Mouse (Mus musculus): ENCODE data around the gene Dlgap4. TPM values are rescaled to one million over a fixed set of nuclear protein-coding genes. Genes with fewer than 3 reads are reported as not detected.
A peak's percentile ranks its signal among the peaks of the same experiment; 100 is the strongest.

The Dlgap4 gene
- total RNA-seq, 2 experiments from 2014 or later: 35.5 to 38.2 TPM

DNA sequence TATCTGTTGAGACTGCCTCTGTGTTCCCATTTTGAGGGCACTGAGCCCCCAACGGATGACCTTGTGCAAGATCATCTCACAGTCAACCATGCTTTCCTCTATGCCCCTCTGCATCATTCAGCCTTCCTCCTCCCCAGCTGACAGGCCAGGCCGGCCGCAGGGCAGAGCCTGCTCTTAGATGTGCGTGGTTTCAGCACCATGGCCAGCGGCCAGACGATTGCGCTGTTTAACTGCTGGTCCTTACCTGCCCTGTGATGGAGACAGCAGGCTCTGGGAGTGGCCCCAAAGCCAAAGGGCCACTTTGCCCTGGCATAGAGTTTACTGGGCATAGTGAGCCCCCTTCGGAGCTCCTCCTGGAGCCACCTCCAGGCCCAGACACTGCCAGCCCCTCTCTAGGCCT is 39.3 kb downstream of the Dlgap4 start:
- intact Hi-C loops (cut with DNase I): no loop called here
- peak; percentile 31 to 62 for DNase-seq

DNA sequence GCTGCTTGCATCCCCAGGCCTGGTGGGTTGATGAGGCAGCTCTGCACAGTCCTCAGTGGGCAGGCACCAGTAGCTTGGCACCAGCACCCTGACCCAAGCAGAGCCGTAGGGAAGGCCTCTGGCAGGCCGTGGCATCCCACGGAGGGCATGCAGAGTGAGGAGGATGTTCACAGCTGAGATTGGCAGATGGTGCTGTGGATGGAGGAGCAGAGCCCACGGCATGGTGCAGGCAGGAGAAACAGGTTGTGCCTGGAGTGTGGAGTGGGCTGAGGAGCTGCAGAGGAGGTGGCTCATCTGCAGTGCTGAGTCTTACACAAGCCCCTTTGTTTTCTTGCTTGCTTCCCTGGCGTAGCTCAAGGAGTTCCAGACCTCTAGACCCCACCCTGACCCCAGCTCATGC is 40.6 kb downstream of the Dlgap4 start:
- intact Hi-C loops (cut with DNase I): no loop called here
- DNase-seq: no peak

DNA sequence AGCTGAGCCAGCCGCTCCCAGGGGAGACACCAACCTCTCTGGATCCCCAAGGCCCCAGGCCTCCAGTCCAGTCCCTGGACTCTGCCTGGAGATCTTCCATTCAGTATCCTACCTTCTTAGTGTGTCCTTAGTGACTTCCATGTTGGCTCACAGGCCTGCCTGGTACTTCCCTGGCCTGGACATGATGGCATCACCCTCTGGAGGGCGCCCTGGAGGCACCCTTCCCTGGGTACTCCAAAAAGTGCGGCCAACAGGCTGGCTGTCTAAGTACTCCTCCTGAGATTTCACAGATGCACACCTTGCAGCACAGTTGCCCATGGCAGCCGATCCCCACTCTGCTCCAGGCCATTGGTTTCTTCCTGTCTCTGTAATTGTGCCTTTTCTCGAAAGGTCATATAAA is 42.1 kb downstream of the Dlgap4 start:
- no peak for DNase-seq
- intact Hi-C loops (cut with DNase I): no loop called here

DNA sequence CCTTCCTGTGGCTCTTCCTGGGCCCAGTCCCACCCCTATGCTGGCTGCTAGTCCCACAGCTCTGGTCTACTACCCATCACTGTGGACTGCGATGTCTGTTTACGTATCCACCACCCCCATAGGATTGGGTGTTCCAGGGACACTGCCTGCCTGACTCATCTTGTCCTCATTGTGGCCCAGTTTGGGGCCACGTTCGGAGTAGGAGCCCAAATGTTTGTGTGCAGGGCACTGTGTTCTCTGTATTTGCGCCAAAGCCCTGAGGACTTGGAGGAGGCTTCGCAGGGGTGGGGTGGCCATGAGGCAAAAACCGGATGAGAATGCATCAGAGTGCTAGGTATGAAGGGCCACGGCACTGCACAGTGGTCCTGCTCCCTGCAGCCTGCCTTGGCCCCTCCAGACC is 44.0 kb downstream of the Dlgap4 start:
- no peak for DNase-seq
- intact Hi-C loops (cut with DNase I): no loop called here

DNA sequence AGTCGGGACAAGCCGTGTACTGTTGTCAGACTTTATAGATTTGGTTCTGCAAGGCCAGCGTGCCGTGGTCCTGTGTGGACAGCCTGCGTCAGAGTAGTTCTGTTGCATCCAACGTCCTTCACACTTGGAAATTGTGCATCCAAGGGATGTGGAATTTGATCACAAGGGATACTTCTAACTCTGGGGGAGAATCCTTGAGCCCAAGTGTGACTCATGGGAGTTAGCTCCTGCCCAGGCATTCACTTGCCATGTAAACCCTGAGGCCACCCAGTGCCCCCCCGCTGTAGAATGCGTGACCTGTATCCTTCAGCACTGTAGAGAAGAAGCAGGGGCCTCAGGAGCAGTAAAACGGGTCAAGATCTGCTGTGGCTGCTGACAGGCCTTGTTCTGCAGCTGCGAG is 44.7 kb downstream of the Dlgap4 start:
- no peak for DNase-seq
- intact Hi-C loops (cut with DNase I): no loop called here

DNA sequence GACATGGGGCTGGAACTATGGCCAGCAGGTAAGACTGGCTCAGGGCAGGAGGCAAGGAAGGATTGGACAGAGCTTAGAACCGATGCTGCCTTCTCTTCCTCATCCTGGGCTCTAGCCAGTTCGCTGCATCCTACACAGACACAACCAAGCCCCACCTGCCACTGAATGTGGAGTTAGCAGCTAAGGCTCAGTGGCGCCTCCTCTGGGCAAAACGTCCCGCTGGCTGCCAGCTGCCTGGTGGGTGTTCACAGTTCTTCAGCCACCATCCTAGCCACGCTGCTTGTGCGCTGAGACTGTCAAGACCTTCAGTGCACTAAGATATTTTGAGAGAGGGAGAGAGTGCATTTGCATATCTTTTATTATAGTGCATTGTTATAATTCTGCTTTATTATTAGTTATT is 45.2 kb downstream of the Dlgap4 start:
- intact Hi-C loops (cut with DNase I): no loop called here
- no peak for DNase-seq

DNA sequence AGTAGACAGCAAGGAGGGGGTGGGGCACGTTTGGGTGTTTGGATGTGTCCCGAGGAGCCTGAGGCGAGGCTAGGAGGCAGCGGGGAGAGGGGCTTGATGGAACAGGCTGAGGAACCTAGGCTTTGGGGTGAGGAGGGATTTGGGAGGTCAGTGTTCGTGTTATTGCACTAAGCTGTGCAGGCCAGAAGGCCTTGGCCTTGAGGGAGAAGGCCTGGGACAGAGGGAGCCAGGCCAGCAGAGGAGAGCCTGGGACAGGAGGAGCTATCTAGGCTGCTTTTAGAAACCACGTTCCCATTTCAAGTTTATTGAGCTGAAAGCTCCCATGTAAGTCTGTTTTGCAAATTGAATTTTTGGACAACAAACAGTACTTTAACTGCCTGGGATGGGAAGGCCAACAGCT is 46.5 kb downstream of the Dlgap4 start:
- intact Hi-C loops (cut with DNase I): no loop called here
- DNase-seq: no peak

DNA sequence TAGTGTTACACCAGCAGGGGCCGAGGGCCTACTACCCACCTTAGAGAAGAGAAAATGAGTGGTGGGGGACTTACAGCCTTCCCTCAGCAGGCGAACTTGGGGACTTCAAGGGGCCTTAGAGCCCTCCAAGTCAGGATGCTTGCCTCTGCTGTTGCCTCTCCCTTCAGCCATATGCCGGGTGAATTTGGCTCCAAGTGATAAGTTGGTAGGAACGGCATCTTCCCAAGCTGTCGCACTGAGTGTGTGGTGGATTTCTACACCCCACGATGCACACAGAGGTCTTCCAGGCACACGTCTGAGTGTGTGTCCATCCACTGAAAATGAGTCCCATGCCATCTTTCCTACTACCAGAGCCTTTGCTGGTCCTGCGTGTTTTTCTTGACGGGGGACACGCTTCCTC is 49.7 kb downstream of the Dlgap4 start:
- intact Hi-C loops (cut with DNase I): no loop called here

DNA sequence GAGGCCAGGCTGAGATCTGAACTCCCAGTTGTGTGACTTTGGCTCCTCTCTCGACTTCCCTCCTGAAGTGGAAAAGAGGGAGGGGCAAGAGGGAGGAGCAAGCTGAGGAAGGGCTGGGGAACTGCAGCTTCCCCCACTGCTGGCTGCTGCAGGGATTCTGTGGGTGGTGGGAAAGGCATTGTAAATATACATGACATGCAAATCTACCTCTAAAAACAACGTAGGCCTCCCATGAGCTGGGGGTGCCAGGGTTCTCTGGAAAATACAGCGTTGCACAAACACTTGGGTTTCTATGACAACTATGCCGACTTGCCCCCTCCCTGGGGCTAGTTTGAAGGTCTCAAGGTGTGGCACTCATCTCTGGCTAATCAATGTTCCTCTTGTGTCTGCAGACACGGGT is 50.9 kb downstream of the Dlgap4 start:
- intact Hi-C loops (cut with DNase I): no loop called here
- DNase-seq: no peak

More for the DNA sequence above, 49.7 kb downstream of the Dlgap4 start:
- no peak for DNase-seq

DNA sequence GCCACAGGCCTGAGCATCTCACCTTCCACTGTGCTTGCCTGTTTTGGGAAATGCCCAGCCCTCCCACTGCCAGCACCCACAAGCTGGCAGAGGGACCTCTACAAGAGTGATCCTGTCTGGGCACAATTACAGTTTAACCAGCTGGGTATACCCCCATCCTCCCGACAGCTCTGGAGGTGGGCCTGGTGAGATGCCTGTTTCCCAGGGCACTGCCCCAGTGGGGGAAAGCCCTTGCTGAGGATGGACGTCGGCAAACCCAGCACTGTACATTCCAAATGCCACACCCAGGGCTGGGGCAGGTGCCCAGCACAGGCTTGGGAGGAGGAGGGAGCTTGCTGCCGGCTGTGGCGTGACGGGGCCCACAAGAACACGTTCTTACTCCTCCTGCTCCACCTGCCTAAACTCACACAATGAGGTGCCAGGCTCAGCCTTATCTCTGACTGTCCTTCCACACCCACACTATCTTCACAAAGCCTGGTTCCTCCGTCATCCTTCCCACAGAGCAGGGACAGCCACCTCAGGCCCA is 51.6 kb downstream of the Dlgap4 start:
- DNase-seq: no peak
- intact Hi-C loops (cut with DNase I): no loop called here

DNA sequence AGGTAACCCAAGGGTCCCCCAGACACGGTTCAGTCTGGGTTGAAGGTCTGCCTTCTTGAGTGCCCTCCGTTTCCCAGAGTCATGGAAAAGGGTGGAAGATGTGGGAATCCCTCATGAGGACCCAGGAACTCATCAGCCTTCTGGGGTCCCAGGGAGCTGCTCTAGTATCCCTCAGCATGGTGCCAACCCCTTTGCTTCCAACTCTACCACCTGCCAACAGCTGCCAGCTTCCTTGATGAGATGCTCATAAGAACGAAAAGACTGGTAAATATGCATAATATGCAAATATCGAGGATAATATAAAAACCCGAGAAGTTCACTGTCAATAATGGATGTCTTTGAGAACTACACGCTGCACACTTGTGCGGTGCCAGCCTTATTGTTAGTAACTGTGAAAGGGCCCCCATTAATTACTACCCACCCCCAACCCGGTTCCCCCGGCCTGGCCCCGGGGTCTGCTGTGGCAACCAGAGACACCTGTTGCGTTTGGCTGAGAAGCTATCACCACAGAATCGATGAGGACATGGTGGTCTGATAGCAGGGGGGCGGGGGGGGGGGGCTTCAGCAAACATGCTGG is 52.2 kb downstream of the Dlgap4 start:
- DNase-seq: no peak
- intact Hi-C loops (cut with DNase I): no loop called here

DNA sequence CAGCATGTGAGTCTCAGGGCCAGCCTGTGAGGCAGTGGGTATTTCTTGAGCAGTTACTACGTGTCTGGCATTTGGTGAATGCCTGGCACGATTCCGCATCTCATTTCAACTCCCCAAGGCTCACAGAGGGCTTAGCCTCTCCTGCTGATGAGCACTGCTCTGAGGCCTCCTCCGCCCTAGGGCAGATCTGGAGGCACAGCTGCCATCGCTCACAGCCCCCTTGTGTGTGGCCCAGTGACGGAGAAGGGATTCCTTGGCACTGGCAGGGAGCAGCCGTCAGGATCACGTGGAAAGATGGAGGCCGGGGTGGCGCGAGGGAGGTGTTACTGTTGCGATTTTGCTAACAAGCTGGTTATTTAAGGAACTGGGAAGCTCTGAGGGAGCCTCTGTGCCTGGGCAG is 52.7 kb downstream of the Dlgap4 start:
- intact Hi-C loops (cut with DNase I): no loop called here
- DNase-seq: no peak

DNA sequence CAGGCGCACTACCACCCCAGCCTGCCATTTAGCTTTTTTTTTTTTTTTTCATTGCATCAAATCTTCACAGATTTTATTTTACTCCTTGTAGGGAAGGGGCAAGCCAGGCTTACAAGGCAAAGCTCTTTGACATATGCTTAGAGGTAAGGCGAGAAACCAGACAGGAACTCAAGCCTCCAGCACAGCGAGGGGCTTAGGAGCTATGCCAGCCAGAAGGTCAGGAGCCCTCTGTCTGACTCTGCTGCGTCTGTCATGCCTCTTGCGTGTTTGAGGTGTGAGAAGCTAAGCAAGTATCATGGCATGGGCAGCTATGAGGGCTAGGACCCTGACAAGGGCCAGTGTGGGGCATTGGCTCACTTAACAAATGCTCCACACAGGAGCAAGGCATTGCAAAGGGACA is 53.8 kb downstream of the Dlgap4 start:
- intact Hi-C loops (cut with DNase I): no loop called here

DNA sequence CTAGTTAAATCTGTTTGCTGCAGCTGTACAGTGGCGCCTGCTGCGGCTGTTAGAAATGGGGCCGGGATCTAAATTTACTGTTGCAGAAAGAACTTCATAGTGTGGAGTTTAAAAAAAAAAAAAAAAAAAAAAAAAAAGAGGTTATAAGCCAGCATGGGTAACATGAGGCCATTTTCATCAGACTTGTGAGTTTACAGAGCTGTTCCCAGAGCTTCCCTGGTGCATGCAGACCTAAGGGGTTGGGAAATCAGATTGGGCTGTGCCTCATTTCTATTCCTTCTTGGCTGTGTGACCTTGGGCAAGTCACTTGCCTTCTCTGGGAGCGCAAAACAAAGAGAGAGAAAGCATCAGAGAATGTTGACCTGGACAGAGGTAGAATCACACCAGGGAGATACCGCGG is 55.1 kb downstream of the Dlgap4 start:
- no peak for DNase-seq
- intact Hi-C loops (cut with DNase I): no loop called here

More for the DNA sequence above, 53.8 kb downstream of the Dlgap4 start:
- no peak for DNase-seq

DNA sequence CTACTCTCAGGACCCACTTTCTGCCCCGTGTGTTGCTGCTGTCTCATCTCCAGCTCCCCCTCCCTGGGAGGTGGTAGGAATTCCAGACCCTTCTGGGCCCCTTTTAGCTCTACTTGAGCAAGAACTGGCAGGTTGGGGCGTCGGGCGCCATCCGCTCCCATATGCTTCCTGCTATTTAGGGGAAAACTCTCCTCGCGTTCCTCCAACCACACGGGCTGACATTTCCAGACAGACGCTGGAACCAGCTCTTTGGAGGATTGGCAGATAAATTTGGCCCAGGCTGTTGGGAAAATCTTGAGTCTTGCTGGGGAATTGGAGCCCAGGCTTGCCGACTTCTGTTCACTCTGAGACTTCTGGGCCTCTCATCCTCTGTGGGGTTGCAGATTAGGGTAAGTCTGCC is 59.8 kb downstream of the Dlgap4 start:
- intact Hi-C loops (cut with DNase I): no loop called here
- DNase-seq: no peak

DNA sequence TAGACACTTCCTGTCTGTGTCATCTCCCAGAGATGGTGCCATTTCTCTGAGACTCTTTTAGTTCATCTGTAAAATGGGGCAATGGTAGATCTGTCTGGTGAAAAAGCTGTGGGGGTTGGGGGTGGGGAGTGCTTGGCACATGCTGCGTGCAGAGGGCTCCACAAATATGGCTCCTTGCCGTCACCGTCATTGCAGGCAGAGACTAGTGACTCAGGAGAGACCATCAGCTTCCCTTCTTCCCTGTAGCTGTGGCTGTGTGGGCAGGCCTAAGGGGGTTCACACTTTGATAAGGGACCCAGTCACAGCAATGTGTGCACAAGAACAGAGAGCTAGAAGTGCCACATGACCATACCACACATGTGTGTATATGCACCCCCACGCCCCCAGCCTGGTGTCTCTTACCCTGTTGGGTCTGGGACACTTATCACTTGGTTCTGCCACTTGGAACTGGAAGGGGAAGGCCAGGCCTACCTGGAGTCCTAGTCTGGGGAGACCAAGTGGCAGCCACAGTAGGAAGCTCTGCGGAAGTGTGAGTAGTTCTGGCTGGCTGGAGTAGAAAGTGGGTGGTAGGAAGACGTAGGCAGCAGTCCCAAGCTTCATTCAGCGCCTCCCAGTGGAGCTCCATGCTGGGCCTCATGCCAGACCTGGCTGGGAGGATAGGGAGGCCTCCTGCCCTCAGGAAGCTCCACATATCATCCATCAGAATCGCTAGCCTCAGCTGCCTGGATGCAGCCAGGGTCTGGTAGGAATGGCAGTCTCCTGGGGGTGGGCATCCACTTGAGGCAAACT is 60.6 kb downstream of the Dlgap4 start:
- DNase-seq: no peak
- intact Hi-C loops (cut with DNase I): no loop called here

DNA sequence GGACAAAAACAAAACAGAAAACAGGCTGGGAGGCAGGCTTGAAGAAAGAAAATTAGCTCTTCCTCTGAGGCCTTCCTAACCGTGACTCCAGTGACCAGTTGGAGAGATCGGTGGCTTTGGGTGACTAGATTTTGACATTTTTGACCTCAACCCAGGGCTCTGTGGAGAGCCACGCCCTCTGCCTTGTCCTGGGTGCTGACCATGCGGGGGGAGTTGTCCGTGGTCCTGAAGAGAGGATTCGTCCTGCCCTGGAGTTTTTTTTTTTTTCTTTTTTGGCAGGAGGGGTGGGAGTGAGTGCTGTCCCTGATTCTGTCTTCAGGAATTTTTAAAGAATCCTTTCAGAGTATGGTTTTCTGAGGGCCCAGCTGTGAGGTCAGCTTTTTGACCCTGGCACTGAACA is 63.4 kb downstream of the Dlgap4 start:
- peak in 1 of 2 experiments; percentile 9 for DNase-seq
- intact Hi-C loops (cut with DNase I): no loop called here

DNA sequence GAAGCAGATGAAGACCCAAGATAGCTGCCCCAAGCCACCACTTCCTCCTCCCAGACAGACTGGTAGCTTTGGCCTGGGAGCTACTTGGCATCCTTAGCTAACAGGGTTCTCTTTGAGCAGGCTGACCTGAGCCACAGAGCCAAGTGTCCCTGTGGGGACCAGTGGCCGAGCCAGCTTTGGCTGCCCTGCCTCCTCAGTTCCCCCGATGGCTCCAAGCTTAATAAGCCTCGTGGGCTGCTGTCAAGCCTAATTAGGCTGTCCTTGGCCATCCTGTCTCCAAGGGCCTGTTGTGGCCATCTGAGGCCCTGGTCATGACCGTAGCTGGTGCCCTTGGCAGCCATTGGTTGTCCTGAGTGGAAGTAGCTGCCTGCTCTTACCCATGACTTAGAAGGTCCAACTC is 64.6 kb downstream of the Dlgap4 start:
- intact Hi-C loops (cut with DNase I): no loop called here
- no peak for DNase-seq

DNA sequence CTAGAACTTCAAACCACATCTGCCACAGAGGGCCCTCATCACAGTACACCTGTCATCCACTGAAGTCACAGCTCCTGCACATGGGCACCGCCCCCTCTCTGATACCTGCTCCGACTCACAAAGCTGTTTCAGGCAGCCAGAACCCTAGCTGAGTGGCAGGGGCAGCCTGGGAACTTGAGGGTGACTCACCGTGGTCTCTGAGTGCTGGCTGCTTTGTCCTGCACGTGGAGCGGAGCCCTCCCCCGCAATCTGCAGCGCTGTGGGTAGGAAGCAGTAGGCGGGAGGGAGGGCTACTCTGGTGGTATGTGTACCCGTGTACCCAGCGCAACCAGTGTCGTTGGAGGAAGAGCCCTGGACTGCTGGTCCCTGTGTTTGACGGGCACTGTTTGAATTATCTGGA is 69.5 kb downstream of the Dlgap4 start:
- intact Hi-C loops (cut with DNase I): no loop called here
- no peak for DNase-seq

DNA sequence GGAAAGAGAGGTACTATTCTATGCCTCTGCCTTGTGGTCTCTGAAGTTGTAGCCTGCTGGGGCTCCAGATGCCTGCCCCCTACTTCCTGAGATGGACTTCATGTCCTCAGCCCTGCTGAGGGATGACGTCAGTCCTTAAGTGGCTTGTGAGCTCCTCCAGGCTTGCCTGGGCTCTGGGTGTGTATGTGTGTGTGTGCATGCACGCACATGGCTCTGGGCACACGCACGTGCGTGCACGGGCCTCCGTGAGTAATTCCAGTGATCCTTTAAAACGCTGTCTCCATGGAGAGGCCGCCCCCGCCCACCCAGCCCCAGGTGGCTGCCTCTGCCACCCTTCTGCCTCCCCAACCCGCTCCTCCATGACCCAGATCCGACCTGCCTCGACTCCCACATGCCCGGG is 72.5 kb downstream of the Dlgap4 start:
- intact Hi-C loops (cut with DNase I): no loop called here
- no peak for DNase-seq

DNA sequence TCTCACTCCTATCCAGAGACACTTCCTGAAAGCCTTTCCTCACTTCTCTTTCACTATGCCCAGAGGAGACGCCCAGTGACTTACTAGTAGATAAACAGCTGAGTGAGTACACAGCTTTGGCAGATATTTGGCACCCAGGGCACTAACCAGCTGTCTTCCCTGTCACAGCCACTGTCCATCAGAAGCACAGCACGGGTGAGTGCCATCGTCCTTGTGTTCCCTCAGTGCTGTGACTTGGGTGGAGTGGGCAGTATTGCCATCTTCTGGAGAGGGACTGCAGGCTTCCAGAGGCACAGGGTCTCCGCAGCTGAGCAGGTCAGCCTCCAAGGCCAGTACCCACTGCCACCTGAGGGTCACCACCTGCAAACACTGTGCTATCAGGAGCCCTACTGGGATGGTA is 73.2 kb downstream of the Dlgap4 start:
- intact Hi-C loops (cut with DNase I): no loop called here
- no peak for DNase-seq

DNA sequence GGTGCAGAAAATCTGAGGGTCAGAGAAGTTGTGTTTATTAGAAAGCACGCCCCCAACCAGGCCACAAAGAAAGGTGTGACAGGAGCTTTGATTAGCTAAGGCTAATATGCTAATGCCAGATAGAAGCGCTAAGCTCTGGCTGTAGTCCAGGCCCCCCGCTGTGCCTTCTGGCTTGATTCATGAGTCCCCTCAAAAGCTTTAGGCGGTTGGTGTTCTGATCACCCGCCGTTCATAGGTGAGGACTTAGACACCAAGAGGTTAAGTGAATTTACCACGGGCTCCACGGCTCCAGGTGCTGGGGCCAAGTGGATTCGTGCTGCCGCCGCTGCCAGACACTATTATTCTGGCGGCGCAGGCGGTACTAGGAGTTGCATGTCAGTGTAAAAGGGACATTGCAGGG is 75.1 kb downstream of the Dlgap4 start:
- intact Hi-C loops (cut with DNase I): no loop called here
- DNase-seq: no peak
